Mouse (Mus musculus) heart, embryonic 13.5 days (tissue): ENCODE measurements around the gene Lima1. TPM values are rescaled to one million over a fixed set of nuclear protein-coding genes. Genes with fewer than 3 reads are reported as not detected.
"Not testable (repeated sequence)": the region's sequence is repeated elsewhere in the genome, so short reads cannot be mapped to it uniquely, and the experiment has no call there.

Experiments
- ATAC-seq: fragments of 200-750 bp; cut with Nextera tagmentation; 2 replicates; pipeline ENCODE4 v1.8.0; 2017; ENCODE audit warnings: moderate TSS enrichment; ENCODE audit not compliant: insufficient number of reproducible peaks, low FRiP score, low TSS enrichment; ENCODE audit errors: extremely low read depth
- H3K27ac ChIP-seq: fragments of 300-500 bp; sonication (generic); replicated peaks from 2 replicates; pipeline ENCODE4 v1.5.1; 2015; ENCODE audit warnings: moderate library complexity, mild to moderate bottlenecking, inconsistent platforms
- H3K27me3 ChIP-seq: fragments of 300-500 bp; sonication (generic); replicated peaks from 2 replicates; pipeline ENCODE4 v1.6.1; 2015; ENCODE audit warnings: mild to moderate bottlenecking, inconsistent platforms
- H3K36me3 ChIP-seq: fragments of 300-500 bp; sonication (generic); 2 replicates; pipeline ENCODE4 v1.6.1; 2015; ENCODE audit warnings: mild to moderate bottlenecking, inconsistent platforms
- H3K4me1 ChIP-seq: fragments of 300-500 bp; sonication (generic); 2 replicates; pipeline ENCODE4 v1.6.1; 2015; ENCODE audit warnings: inconsistent platforms
- H3K4me2 ChIP-seq: fragments of 300-500 bp; sonication (generic); 2 replicates; pipeline ENCODE4 v1.6.1; 2015; ENCODE audit warnings: inconsistent platforms, mild to moderate bottlenecking, moderate library complexity
- H3K4me3 ChIP-seq: fragments of 300-500 bp; sonication (generic); 2 replicates; pipeline ENCODE4 v1.5.1; 2015; ENCODE audit warnings: moderate library complexity, mild to moderate bottlenecking, inconsistent platforms
- H3K9ac ChIP-seq: fragments of 300-500 bp; sonication (generic); 2 replicates; pipeline ENCODE4 v1.6.1; 2015; ENCODE audit warnings: inconsistent platforms, mild to moderate bottlenecking, moderate library complexity
- H3K9me3 ChIP-seq: fragments of 300-500 bp; sonication (generic); 2 replicates; pipeline ENCODE4 v1.6.1; 2016; ENCODE audit warnings: inconsistent platforms
- WGBS: fragments of 180-500 bp; shearing (Covaris S2); methylation state at CpG from one replicate; pipeline ENCODE4 v1.1.7; 2015; ENCODE audit warnings: mixed read lengths; 5-methylcytosine and 5-hydroxymethylcytosine counted together
- polyA plus RNA-seq: library from polyadenylated mRNA; unstranded; fragments of >200 nt; fragmentation: Nextera tagmentation; extraction: Ambion mirVana; gene quantifications from 2 replicates; pipeline ENCODE4 v1.2.1, GENCODE M21; 2015

The Lima1 gene
- polyA plus RNA-seq, 1 experiment from 2014 or later, result 17.8 TPM

- H3K9me3 ChIP-seq, result no peaks in the 10 kb centered on the region
- ATAC-seq, result no peak
- no peaks in the 10 kb centered on the region for H3K36me3 ChIP-seq
- H3K27ac ChIP-seq, result no peak overlapping the region
- H3K4me2 ChIP-seq, result no peak overlapping the region
- no peak overlapping the region for H3K4me3 ChIP-seq
- H3K4me1 ChIP-seq, result peaks cover 8% of the 10 kb centered on the region
- H3K9ac ChIP-seq, result no peak overlapping the region
- H3K27me3 ChIP-seq, result no peaks in the 10 kb centered on the region
Observed at GRCm38 (mm10) chr15:99896621-99897020, 21.4 kb upstream of the Lima1 start.

GRCm38 (mm10) chr15:99891355-99891754 lies 16.1 kb upstream of the Lima1 start:
- Histone ChIP-seq H3K4me2 (no peak overlapping the region), H3K9me3 (no peaks in the 10 kb centered on the region), H3K36me3 (no peaks in the 10 kb centered on the region), H3K27ac (no peak overlapping the region), H3K4me1 (peaks cover 17% of the 10 kb centered on the region), H3K4me3 (no peak overlapping the region), H3K9ac (no peak overlapping the region), H3K27me3 (no peaks in the 10 kb centered on the region)
- ATAC-seq, result no peak
- WGBS, result 57% methylated on average over 2 of the region's 3 CpGs

GRCm38 (mm10) chr15:99890412-99891236 lies 15.4 kb upstream of the Lima1 start:
- H3K27ac ChIP-seq, result no peak overlapping the region
- no peaks in the 10 kb centered on the region for H3K27me3 ChIP-seq
- peaks cover 17% of the 10 kb centered on the region for H3K4me1 ChIP-seq
- no peaks in the 10 kb centered on the region for H3K36me3 ChIP-seq
- no peak overlapping the region for H3K4me3 ChIP-seq
- H3K9ac ChIP-seq, result 0 out of 2 replicates have a peak overlapping the region, but pooled peaks have one; percentile 11
- H3K4me2 ChIP-seq, result peak overlapping the region; percentile 43
- 41% methylated on average over 19 of the region's 19 CpGs for WGBS
- H3K9me3 ChIP-seq, result no peaks in the 10 kb centered on the region
- no peak for ATAC-seq

GRCm38 (mm10) chr15:99889275-99889874 lies 14.1 kb upstream of the Lima1 start:
- ATAC-seq, result no peak
- Histone ChIP-seq H3K27ac (peak overlapping the region; percentile 32; the same call in 1 of the 2 replicates), H3K36me3 (no peaks in the 10 kb centered on the region), H3K9me3 (no peaks in the 10 kb centered on the region), H3K9ac (no peak overlapping the region), H3K4me1 (peaks cover 17% of the 10 kb centered on the region), H3K27me3 (no peaks in the 10 kb centered on the region), H3K4me2 (peak overlapping the region; percentile 7; the same call in 1 of the 2 replicates), H3K4me3 (no peak overlapping the region)
- 45% methylated on average over 8 of the region's 8 CpGs for WGBS

GRCm38 (mm10) chr15:99887130-99887529 lies 11.9 kb upstream of the Lima1 start:
- H3K36me3 ChIP-seq, H3K27me3 ChIP-seq, H3K4me3 ChIP-seq, H3K27ac ChIP-seq, ATAC-seq, H3K9me3 ChIP-seq, H3K4me2 ChIP-seq, H3K9ac ChIP-seq: not testable (repeated sequence)
- H3K4me1 ChIP-seq, result peaks cover 20% of the 10 kb centered on the region
- WGBS, result 90% methylated on average over 2 of the region's 2 CpGs

GRCm38 (mm10) chr15:99884038-99884437 lies 8.8 kb upstream of the Lima1 start:
- H3K4me1 ChIP-seq, result 0 out of 2 replicates have a peak, but pooled peaks cover 3% of the 10 kb centered on the region
- no peak overlapping the region for H3K4me2 ChIP-seq
- no peak overlapping the region for H3K9ac ChIP-seq
- no peak for ATAC-seq
- 62% methylated on average over 12 of the region's 12 CpGs for WGBS
- no peak overlapping the region for H3K27ac ChIP-seq
- H3K27me3 ChIP-seq, result no peaks in the 10 kb centered on the region
- H3K9me3 ChIP-seq, result no peaks in the 10 kb centered on the region
- H3K4me3 ChIP-seq, result no peak overlapping the region
- no peaks in the 10 kb centered on the region for H3K36me3 ChIP-seq

- Histone ChIP-seq H3K27ac (no peak overlapping the region), H3K9me3 (no peaks in the 10 kb centered on the region), H3K4me2 (no peak overlapping the region), H3K36me3 (no peaks in the 10 kb centered on the region), H3K9ac (no peak overlapping the region), H3K4me1 (peaks cover 14% of the 10 kb centered on the region), H3K27me3 (no peaks in the 10 kb centered on the region), H3K4me3 (no peak overlapping the region)
- no peak for ATAC-seq
- 81% methylated on average over 5 of the region's 5 CpGs for WGBS
Observed at GRCm38 (mm10) chr15:99878541-99878940, 3.3 kb upstream of the Lima1 start.

GRCm38 (mm10) chr15:99874612-99875333 lies 483 bp downstream of the Lima1 start:
- H3K27me3 ChIP-seq, result no peaks in the 10 kb centered on the region
- peak overlapping the region; percentile 86 for H3K4me3 ChIP-seq
- peak overlapping the region; percentile 100 for H3K4me2 ChIP-seq
- H3K27ac ChIP-seq, result peak overlapping the region; percentile 77
- no peaks in the 10 kb centered on the region for H3K9me3 ChIP-seq
- no peaks in the 10 kb centered on the region for H3K36me3 ChIP-seq
- peak overlapping the region; percentile 89 for H3K9ac ChIP-seq
- WGBS, result 5% methylated on average over 30 of the region's 30 CpGs
- peak; percentile 59 for ATAC-seq
- H3K4me1 ChIP-seq, result peaks cover 14% of the 10 kb centered on the region

- ATAC-seq, result no peak
- Histone ChIP-seq H3K9ac (no peak overlapping the region), H3K4me3 (no peak overlapping the region), H3K9me3 (no peaks in the 10 kb centered on the region), H3K4me1 (peaks cover 14% of the 10 kb centered on the region), H3K4me2 (no peak overlapping the region), H3K27ac (no peak overlapping the region), H3K36me3 (no peaks in the 10 kb centered on the region), H3K27me3 (no peaks in the 10 kb centered on the region)
- WGBS, result 83% methylated on average over 3 of the region's 3 CpGs
Observed at GRCm38 (mm10) chr15:99872543-99872942, 2.7 kb downstream of the Lima1 start.

- H3K4me2 ChIP-seq, result no peak overlapping the region
- H3K4me1 ChIP-seq, result peaks cover 15% of the 10 kb centered on the region
- no peaks in the 10 kb centered on the region for H3K27me3 ChIP-seq
- H3K36me3 ChIP-seq, result no peaks in the 10 kb centered on the region
- WGBS, result 52% methylated on average over 4 of the region's 4 CpGs
- no peaks in the 10 kb centered on the region for H3K9me3 ChIP-seq
- H3K27ac ChIP-seq, result no peak overlapping the region
- H3K9ac ChIP-seq, result no peak overlapping the region
- no peak overlapping the region for H3K4me3 ChIP-seq
- no peak for ATAC-seq
Observed at GRCm38 (mm10) chr15:99867654-99868053, 7.6 kb downstream of the Lima1 start.

- Histone ChIP-seq H3K27me3 (no peaks in the 10 kb centered on the region), H3K27ac (peak overlapping the region; percentile 46), H3K4me1 (peaks cover 20% of the 10 kb centered on the region), H3K4me2 (0 out of 2 replicates have a peak overlapping the region, but pooled peaks have one; percentile 1), H3K9ac (no peak overlapping the region), H3K9me3 (no peaks in the 10 kb centered on the region), H3K36me3 (no peaks in the 10 kb centered on the region), H3K4me3 (no peak overlapping the region)
- 47% methylated on average over 15 of the region's 15 CpGs for WGBS
- no peak for ATAC-seq
Observed at GRCm38 (mm10) chr15:99866450-99867221, 8.6 kb downstream of the Lima1 start.
